Mouse (Mus musculus) right cerebral cortex, postnatal 10 days (tissue): ENCODE measurements around the gene Spag5.
"Not testable (repeated sequence)": the region's sequence is repeated elsewhere in the genome, so short reads cannot be mapped to it uniquely, and the experiment has no call there.

ENCODE experiments used
- DNase-seq, 2 experiments: peaks; one replicate each; pipeline ENCODE4 v3.0.0; 2021; ENCODE audit warnings: low spot score in 2 of 2

The Spag5 gene

DNA sequence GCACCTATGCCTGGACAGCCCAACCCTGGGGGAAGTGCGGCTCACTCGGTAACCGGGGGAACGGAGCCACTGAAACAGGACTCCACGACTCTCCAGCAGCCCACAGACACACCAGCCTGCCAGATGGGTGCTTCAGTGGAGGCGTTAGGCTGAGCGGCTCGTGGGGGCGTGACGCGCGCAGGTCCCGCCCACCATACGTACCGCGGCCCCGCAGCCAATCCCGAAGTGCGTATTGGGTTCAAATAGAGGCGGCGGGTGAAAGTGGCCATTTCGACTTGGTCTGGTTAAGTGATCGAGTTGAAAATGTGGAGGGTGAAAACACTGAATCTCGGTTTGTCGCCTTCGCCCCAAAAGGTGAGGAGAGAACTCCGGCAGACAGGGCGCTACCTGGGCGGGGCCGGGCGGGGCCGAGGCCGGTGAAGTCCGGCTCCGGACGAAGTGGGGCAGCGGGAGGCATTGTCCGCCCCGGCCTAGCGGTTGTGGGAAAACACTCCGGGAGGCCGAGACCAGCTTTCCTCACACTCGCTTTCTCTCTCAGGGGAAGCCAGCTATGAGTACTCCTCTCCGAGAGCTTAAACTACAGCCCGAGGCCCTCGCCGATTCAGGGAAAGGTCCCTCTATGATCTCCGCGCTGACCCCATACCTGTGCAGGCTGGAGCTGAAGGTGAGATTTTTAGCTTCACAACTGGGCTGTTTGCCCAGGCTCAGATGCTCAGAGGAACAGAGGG lies at the start of gene Spag5:
Gene Spag5 (plus strand): TSS at position 173 of the 728 bp plus-strand sequence.
- DNase-seq: peak; percentile 94 to 95

- DNase-seq: no peak
Measured at GRCm38 (mm10) chr11:78256618-78257017, 44.7 kb upstream of the Spag5 start.

- no peak for DNase-seq
Measured at GRCm38 (mm10) chr11:78260489-78261258, 40.7 kb upstream of the Spag5 start.

DNA sequence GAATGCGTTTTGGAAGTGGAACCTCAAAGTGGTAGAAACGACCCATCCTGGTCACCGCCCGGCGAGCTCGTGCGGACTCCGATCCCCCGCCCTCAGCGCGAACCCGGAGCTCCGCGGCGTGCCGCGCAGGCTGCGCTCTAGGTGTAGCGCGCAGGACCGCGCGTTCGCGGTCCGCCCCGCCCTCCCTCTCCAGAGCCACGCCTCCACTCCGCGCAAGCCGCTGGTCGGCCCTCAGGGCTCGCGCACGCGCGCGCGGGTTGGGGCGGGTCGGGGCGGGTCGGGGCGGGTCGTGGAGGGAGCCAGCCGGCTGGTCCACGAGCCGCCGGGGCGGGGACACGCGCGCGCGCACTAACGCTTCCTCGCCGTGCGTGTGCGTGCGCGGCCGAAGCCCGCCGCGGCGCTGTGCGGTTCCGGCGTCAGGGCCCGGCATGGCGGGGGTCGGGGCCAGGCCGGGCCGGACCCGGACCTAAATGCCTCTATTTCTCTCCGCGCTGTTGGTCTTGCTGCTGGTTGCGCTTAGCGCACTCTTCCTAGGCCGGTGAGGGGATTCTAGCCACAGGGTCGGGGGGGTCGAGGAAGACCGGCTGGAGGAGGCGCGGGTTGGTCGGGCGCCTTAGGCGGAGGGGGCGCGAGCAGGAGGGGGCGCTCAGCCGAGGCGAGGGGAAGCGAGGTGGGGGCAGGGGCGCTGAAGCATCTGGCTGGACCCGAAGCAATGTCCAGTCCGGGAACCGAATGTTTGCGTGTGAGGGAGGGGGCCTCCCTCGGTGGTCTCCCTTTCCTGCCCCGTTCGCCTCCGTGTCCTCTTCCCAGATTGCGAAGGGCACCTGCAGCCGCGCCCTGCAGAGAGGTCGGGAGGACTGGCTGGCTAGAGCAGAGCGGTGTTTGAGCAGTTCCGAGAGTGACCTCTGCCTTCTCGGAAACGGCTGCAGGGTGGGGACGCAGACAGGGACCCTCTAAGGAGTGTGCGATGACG lies 39.7 kb upstream of the Spag5 start, which contains the start of gene 2610507B11Rik:
Gene 2610507B11Rik (plus strand): TSS at position 373 of the 973 bp plus-strand sequence.
- DNase-seq: peak; percentile 94 to 95

GRCm38 (mm10) chr11:78262550-78262949 lies 38.8 kb upstream of the Spag5 start:
- peak; percentile 69 to 70 for DNase-seq

DNA sequence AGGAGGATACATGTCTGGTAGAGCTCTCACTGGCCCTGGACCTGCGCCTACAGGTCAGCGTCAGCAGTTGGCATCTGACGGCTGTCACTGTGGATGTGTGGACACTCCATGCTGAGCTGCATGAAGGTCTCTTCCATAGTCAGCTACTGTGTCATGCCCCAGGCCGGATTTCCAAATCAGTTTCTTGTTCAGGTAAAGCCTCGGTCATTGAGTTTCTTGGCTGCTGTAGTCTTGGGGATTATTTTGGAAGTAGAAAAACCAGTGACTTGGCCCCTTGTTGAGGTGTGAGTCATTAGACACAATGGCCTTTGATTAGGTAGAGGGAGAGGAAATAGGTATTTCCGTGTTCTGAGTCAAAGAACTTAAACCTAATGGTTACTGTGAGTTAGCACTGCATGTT lies 35.8 kb upstream of the Spag5 start:
- DNase-seq: no peak

GRCm38 (mm10) chr11:78271986-78272385 lies 29.3 kb upstream of the Spag5 start:
- DNase-seq: peak; percentile 69

DNA sequence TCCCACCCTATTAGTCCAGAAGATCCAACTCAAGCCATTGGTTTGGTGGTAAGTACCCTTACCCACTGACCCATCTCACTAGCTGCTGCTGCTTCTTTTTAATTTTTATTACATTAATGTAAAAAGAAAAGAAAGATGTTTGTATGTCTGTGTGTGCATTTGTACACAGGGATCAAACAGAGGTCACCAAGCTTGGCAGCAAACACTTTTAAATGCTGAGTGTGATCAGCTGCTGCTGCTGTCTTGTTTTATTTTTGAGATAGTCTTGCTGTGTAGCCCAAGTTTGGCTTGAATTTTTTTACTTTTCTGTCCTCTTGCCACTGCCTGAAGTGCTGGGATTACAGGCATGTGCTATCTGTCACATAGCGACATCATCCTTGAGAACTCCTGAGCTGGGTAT lies 25.7 kb upstream of the Spag5 start:
- no peak for DNase-seq

DNA sequence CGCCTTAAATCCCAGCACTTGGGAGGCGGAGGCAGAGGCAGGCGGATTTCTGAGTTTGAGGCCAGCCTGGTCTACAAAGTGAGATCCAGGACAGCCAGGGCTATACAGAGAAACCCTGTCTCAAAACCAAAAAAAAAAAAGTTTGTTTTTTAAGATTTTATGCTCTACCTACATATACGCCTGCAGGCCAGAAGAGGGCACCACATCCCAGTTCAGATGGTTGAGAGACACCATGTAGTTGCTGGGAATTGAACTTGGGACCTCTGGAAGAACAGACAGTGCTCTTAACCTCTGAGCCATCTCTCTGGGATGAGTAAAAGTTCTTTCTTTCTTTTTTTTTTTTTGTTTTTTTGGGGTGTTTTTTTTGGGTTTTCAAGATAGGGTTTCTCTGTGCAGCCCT lies 25.2 kb upstream of the Spag5 start:
- not testable (repeated sequence) for DNase-seq

DNA sequence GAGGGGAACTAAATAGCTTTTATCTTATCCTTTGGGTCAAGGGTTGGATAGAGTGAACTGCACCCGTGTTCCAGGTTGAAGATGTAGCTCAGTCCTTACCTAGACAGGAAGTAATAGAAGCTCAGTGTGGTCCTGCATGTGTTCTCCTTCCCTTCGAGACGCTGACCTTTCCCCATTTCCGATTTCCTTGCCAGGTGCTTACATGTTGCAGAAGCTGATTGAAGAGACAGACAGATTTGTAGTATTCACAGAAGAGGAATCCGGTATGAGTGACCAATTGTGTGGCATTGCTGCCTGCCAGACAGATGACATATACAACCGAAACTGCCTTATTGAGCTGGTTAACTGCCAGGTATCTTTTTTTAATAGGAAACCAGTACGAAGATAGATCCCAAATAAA lies 22.5 kb upstream of the Spag5 start:
- DNase-seq: no peak

DNA sequence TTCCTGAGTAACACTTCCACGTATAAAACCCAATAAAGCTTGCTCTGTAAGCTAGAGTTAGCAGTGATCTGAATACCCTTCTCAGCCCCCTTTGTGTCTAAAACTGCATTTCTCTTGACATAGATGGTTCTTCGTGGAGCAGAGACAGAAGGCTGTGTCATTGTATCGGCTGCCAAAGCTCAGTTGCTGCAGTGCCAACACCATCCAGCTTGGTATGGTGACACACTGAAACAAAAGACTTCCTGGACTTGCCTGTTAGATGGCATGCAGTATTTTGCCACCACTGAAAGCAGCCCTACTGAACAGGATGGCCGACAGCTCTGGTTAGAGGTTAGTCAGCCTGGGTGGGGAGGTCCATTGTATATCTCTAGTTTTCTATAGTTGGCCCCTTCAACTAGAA lies 21.7 kb upstream of the Spag5 start:
- no peak for DNase-seq

- no peak for DNase-seq
Measured at GRCm38 (mm10) chr11:78289146-78289763, 12.1 kb upstream of the Spag5 start.

DNA sequence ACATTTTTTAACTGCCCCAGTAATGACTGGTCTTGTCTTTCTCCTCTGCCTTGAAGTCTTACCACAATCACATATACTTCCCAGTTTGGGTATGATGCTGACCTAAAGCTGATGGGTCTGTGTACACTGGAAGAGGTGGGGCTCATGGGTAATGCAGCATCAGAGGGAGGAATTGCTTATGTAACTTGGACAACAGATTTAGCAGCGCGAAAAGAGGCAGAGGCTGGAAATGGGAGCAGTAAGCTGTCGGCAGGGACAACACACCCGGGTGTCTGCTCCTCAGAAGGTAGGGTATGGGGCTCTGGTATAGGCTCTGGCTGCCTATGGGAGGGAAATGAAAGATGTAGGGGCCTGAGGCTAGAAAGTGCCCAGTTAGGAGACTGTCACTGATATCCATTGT lies 10.7 kb upstream of the Spag5 start, which contains the start of gene BC030499:
Gene BC030499 (plus strand): TSS at position 188 of the 400 bp plus-strand sequence.
- DNase-seq: no peak

DNA sequence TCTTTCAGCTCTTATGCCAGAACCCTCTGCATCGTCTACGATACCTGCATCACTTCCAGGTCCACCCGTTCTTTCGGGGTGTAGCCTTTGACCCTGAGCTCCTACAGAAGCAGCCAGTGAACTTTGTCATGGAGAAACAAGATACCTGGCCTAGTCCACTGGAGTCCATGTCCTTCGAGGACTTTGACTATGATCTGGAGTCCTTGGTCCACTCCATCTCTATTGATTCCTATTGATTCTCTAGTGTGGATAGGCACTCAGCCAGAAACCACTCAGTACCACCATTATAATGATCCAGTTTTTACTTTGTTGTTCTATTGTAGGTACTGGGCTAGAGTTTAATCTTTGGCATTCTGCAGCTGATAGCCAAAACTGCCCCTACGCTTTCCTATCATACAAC lies 6.7 kb upstream of the Spag5 start:
- no peak for DNase-seq

DNA sequence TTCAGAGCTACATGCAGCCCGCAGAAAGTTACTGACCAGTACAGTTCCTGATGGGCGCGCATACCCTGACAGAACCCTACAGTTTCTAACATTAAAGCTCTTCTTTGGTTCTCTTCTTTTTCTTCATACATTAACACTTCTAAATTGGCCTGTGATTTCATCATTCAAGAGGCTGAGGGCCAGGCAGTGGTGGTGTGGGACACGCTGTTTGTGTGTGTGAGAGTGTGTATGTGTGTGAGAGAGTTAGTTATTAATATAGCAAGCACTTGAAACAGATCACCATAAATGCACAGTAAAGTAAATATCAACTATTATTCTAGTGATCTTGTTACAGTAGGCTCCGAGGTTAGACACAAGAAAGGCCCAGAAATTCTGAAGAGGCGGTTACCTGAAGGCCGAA lies 412 bp upstream of the Spag5 start:
- no peak for DNase-seq

GRCm38 (mm10) chr11:78305272-78305671 lies 3.9 kb downstream of the Spag5 start:
- no peak for DNase-seq

DNA sequence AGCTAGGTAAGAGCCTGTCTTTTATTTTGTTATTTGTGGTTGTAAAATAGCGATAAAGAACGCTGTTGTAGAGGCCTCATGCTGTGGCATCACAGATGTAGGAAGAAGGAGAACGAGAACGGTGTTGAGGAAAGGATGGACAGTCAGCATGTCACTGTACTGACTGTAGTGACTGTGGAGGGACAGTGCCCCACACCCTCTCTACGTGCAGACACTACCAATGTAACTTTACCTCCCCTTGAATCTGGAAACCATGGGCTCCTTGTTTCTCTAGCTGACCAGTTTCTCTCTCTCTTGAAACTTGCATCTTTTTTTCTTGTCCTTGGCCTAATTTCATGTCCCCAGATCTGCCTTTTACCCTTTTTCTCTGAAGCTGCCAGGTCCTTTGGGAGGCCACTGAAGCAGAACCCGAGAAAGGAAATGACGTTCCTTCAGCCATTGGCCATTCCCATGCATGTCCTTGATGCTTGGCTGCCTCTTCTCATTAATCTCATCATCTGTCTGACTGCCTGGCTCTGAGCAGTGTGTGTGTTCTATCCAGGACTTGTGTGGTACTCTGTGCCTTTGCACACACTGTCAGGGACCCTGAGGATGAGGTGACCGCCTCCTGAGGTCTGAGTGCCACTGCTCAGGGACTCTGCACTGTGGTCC lies 9.7 kb downstream of the Spag5 start:
- no peak for DNase-seq

- no peak for DNase-seq
Measured at GRCm38 (mm10) chr11:78313662-78314061, 12.3 kb downstream of the Spag5 start.

GRCm38 (mm10) chr11:78318411-78318810 lies 17.1 kb downstream of the Spag5 start:
- DNase-seq: no peak

DNA sequence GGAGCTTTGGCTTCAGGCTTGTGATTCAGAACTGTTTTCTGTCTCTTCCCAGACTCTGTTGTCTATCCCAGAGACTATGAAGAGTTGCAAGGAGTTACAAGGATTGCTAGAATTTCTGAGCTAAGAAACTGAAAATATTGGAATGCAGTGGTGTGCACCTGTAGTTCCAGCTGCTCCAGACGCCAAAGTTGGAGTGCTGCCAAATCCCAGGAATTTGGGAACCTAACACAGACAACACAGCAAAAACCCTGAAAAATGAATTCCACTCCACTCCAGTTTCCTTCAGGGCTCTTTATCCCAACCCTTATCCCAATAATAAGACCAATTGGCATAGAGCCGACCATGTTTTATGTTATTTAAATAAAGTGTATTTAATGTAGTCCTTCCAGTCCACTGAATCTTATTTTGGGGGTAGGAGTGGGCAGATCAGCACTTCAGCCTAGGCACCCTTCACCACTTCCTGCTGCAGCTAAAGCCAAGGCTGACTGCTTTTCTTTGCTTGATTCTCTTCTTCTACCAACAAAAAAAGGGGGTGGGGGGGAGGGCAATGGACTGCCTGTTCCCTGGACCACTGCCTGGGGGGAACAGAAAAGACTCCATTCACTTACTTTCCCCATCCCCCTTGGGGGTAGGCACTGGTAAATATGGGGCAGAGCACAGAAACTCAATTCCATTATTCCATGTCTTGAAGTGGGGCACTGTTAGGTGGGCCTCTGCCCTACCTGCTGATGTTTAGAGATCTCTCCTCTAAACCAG lies 20.9 kb downstream of the Spag5 start:
- peak; percentile 68 to 72 for DNase-seq
